Mouse (Mus musculus) adrenal gland, adult 8-10 months (tissue): ENCODE measurements around the gene Apba3. TPM values are rescaled to one million over a fixed set of nuclear protein-coding genes. Genes with fewer than 3 reads are reported as not detected.

Experiments
- DNase-seq: peaks from one replicate; pipeline ENCODE4 v3.0.0; 2022
- microRNA-seq, 2 experiments: library from miRNA; unstranded; fragments of <30 nt; microRNA quantifications; one replicate each; pipeline ENCODE4 v1.2.0; 2022
- total RNA-seq, 4 experiments: library from RNA; stranded (reverse); gene quantifications; 2 replicates each; pipeline ENCODE4 v1.2.4; 2022

Gene Apba3
- total RNA-seq, 4 experiments from 2014 or later = 61.9 to 72.3 (median 66.4) TPM

GRCm38 (mm10) chr10:81306837-81307682 lies 40.3 kb downstream of the Apba3 start:
- no peak for DNase-seq

GRCm38 (mm10) chr10:81309571-81309970 lies 42.8 kb downstream of the Apba3 start:
- DNase-seq = no peak

- no peak for DNase-seq
These were observed 46.8 kb downstream of the Apba3 start for GRCm38 (mm10) chr10:81313581-81313980.

GRCm38 (mm10) chr10:81314201-81314600 lies 47.4 kb downstream of the Apba3 start:
- DNase-seq = no peak

- no peak for DNase-seq
These were observed 48.8 kb downstream of the Apba3 start for GRCm38 (mm10) chr10:81315587-81315986.

GRCm38 (mm10) chr10:81316338-81317060 lies 49.7 kb downstream of the Apba3 start:
- DNase-seq = no peak

- DNase-seq = peak; percentile 84
These were observed 50.5 kb downstream of the Apba3 start for GRCm38 (mm10) chr10:81317273-81317672.

- DNase-seq = peak; percentile 84
These were observed 52.0 kb downstream of the Apba3 start for GRCm38 (mm10) chr10:81318589-81319329.

- DNase-seq = peak; percentile 50
These were observed 52.6 kb downstream of the Apba3 start for GRCm38 (mm10) chr10:81319330-81319699.

- DNase-seq = peak; percentile 52
These were observed 53.2 kb downstream of the Apba3 start for GRCm38 (mm10) chr10:81319741-81320549.

GRCm38 (mm10) chr10:81320550-81321347 lies 54.0 kb downstream of the Apba3 start, which contains the start of gene Cactin:
Gene Cactin (plus strand): TSS chr10:81321103.
- DNase-seq = peak; percentile 100

GRCm38 (mm10) chr10:81321436-81321835 lies 54.7 kb downstream of the Apba3 start:
- DNase-seq = no peak

- DNase-seq = no peak
These were observed 55.7 kb downstream of the Apba3 start for GRCm38 (mm10) chr10:81322444-81322843.

Small RNA genes lying within 50 kb of the gene (microRNA-seq; reads per million reads assigned to microRNA genes)
- 5.4 to 5.7 reads per million in 2 experiments for gene Mir3057

Other genes with a start within 250 kb of the Apba3 start
- gene Diras1, start 241.3 kb upstream of the Apba3 start, total RNA-seq = 1 to 10 TPM; 3.6 to 6.5 (median 4.4) TPM
- gene Slc39a3, start 229.5 kb upstream of the Apba3 start, total RNA-seq = 10 to 100 TPM; 50.7 to 86.9 (median 66.5) TPM
- gene Sgta, start 206.8 kb upstream of the Apba3 start, total RNA-seq = 100 to 1,000 TPM; 185 to 247 (median 197) TPM
- gene Thop1, start 196.9 kb upstream of the Apba3 start, total RNA-seq = 10 to 100 TPM; 43.6 to 59.2 (median 45.7) TPM
- 1 to 10 TPM in 2 of 4 experiments, under 1 TPM in 2; 0.35 to 2.7 (median 1.3) TPM for gene Creb3l3, start 168.1 kb upstream of the Apba3 start, total RNA-seq
- gene Map2k2, start 161.0 kb upstream of the Apba3 start, total RNA-seq = 100 to 1,000 TPM; 169 to 227 (median 204) TPM
- 10 to 100 TPM; 86.5 to 94.0 (median 92.3) TPM for gene Zbtb7a, start 131.7 kb upstream of the Apba3 start, total RNA-seq
- 10 to 100 TPM; 22.8 to 32.5 (median 30.1) TPM for gene Pias4, start 99.0 kb upstream of the Apba3 start, total RNA-seq
- 1,000 to 10,000 TPM; 1,447 to 1,655 (median 1,598) TPM for gene Eef2, start 90.3 kb upstream of the Apba3 start, total RNA-seq
- gene Dapk3, start 84.0 kb upstream of the Apba3 start, total RNA-seq = 10 to 100 TPM; 67.7 to 88.0 (median 81.8) TPM
- gene 4930442H23Rik, start 83.1 kb upstream of the Apba3 start, total RNA-seq = not detected
- not detected for gene Nmrk2, start 64.9 kb upstream of the Apba3 start, total RNA-seq
- 1 to 10 TPM; 3.8 to 6.4 (median 4.4) TPM for gene Atcay, start 36.1 kb upstream of the Apba3 start, total RNA-seq
- 10 to 100 TPM; 27.6 to 35.6 (median 30.0) TPM for gene Zfr2, start 33.8 kb upstream of the Apba3 start, total RNA-seq
- 1 to 10 TPM in 3 of 4 experiments, under 1 TPM in 1; 0.67 to 2.1 (median 1.5) TPM for gene Matk, start 14.0 kb upstream of the Apba3 start, total RNA-seq
- gene Mrpl54, start within 50 bp of the Apba3 start, total RNA-seq = 100 to 1,000 TPM; 100 to 139 (median 113) TPM
- under 1 TPM; 0.22 to 0.81 (median 0.29) TPM for gene Tjp3, start 24.6 kb downstream of the Apba3 start, total RNA-seq
- gene Pip5k1c, start 26.0 kb downstream of the Apba3 start, total RNA-seq = 10 to 100 TPM; 42.6 to 61.1 (median 53.3) TPM
- gene Cactin, start 54.1 kb downstream of the Apba3 start, total RNA-seq = 10 to 100 TPM; 37.7 to 47.5 (median 42.5) TPM
- gene Tbxa2r, start 61.8 kb downstream of the Apba3 start, total RNA-seq = 10 to 100 TPM; 35.6 to 52.1 (median 42.0) TPM
- 10 to 100 TPM in 2 of 4 experiments, 1 to 10 TPM in 2; 3.7 to 17.7 (median 9.3) TPM for gene Gipc3, start 76.3 kb downstream of the Apba3 start, total RNA-seq
- gene Hmg20b, start 83.5 kb downstream of the Apba3 start, total RNA-seq = 100 to 1,000 TPM in 3 of 4 experiments, 10 to 100 TPM in 1; 94.2 to 121 (median 112) TPM
- 10 to 100 TPM; 18.3 to 25.7 (median 22.0) TPM for gene Mfsd12, start 90.5 kb downstream of the Apba3 start, total RNA-seq
- 1 to 10 TPM; 1.6 to 5.3 (median 2.4) TPM for gene 4930404N11Rik, start 98.9 kb downstream of the Apba3 start, total RNA-seq
- gene Fzr1, start 111.6 kb downstream of the Apba3 start, total RNA-seq = 10 to 100 TPM; 47.1 to 52.7 (median 49.9) TPM
- gene Dohh, start 117.5 kb downstream of the Apba3 start, total RNA-seq = 10 to 100 TPM; 49.8 to 60.2 (median 55.0) TPM
- 1 to 10 TPM in 2 of 4 experiments, under 1 TPM in 2; 0.65 to 2.9 (median 1.0) TPM for gene Gm48551, start 117.5 kb downstream of the Apba3 start, total RNA-seq
- 1 to 10 TPM; 2.0 to 4.2 (median 2.6) TPM for gene Gm48552, start 122.0 kb downstream of the Apba3 start, total RNA-seq
- gene Smim24, start 126.1 kb downstream of the Apba3 start, total RNA-seq = 1 to 10 TPM in 2 of 4 experiments, under 1 TPM in 2; 0.78 to 2.0 (median 0.96) TPM
- gene Nfic, start 188.7 kb downstream of the Apba3 start, total RNA-seq = 100 to 1,000 TPM; 113 to 191 (median 144) TPM
- gene Celf5, start 215.7 kb downstream of the Apba3 start, total RNA-seq = 1 to 10 TPM in 3 of 4 experiments, under 1 TPM in 1; 0.17 to 2.5 (median 1.7) TPM
- gene Ncln, start 229.4 kb downstream of the Apba3 start, total RNA-seq = 100 to 1,000 TPM; 115 to 136 (median 123) TPM
- gene S1pr4, start 233.2 kb downstream of the Apba3 start, total RNA-seq = 1 to 10 TPM in 2 of 4 experiments, under 1 TPM in 2; 0.56 to 1.7 (median 0.92) TPM